Mouse (Mus musculus) erythroblast, embryonic 14.5 days (primary cell): Measurements from ENCODE around the gene Gm49361.

Source experiments
- GATA1 ChIP-seq: IDR thresholded peaks from 2 replicates; pipeline ENCODE4 v1.6.1; 2012; ENCODE audit warnings: low read length, inconsistent platforms, mixed read lengths
- TAL1 ChIP-seq: IDR thresholded peaks from 3 replicates; pipeline ENCODE4 v1.6.1; 2012; ENCODE audit warnings: low read length, inconsistent platforms, mixed read lengths

DNA sequence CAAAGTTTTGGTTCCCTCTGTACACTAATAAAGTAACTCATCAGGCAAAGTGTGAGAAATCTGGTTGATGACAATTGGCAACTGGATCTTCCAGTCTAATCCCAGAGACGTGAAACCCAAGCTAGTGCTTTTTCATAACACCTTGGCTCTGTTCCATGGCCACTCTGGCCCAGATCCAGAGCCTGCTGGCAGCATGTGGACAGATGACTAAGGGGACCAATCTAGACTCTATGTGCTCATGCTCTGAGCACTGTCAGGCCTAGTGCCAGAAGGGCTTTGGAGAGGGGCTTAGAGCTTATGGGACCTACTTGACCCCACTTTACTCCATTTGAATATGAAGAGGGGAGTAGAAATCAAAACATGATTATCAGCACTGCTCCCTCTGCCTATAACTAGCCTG is 138.4 kb downstream of the Gm49361 start:
- TF ChIP-seq GATA1 (no peak), TAL1 (no peak)
